Mouse (Mus musculus) heart, embryonic 13.5 days (tissue): ENCODE data around the gene Ankrd34a. TPM values are rescaled to one million over a fixed set of nuclear protein-coding genes. Genes with fewer than 3 reads are reported as not detected.

ENCODE experiments used
- polyA plus RNA-seq: library from polyadenylated mRNA; unstranded; fragments of >200 nt; fragmentation: Nextera tagmentation; extraction: Ambion mirVana; gene quantifications from 2 replicates; pipeline ENCODE4 v1.2.1, GENCODE M21; 2015

Gene Ankrd34a
- polyA plus RNA-seq, 1 experiment from 2014 or later: 6.5 TPM

Other genes with a start within 250 kb of the Ankrd34a start
- 0.68 and 0.78 TPM in 2 replicates for gene BC107364, start 144.3 kb upstream of the Ankrd34a start, polyA plus RNA-seq
- gene Hfe2, start 71.5 kb upstream of the Ankrd34a start, polyA plus RNA-seq: 7.4 and 7.5 TPM in 2 replicates
- gene Txnip, start 38.7 kb upstream of the Ankrd34a start, polyA plus RNA-seq: 156 and 165 TPM in 2 replicates
- gene Gm16253, start 19.7 kb upstream of the Ankrd34a start, polyA plus RNA-seq: 1.6 and 1.7 TPM in 2 replicates
- gene Polr3gl, start 2.5 kb upstream of the Ankrd34a start, polyA plus RNA-seq: 33.5 and 36.1 TPM in 2 replicates
- 4.6 and 5.2 TPM in 2 replicates for gene Lix1l, start 4.5 kb downstream of the Ankrd34a start, polyA plus RNA-seq
- gene Rbm8a, start 33.3 kb downstream of the Ankrd34a start, polyA plus RNA-seq: 80.7 and 84.5 TPM in 2 replicates
- 35.8 and 37.3 TPM in 2 replicates for gene Pex11b, start 38.7 kb downstream of the Ankrd34a start, polyA plus RNA-seq
- 0.05 and 0.14 TPM in 2 replicates for gene Gm42957, start 38.8 kb downstream of the Ankrd34a start, polyA plus RNA-seq
- gene Itga10, start 48.9 kb downstream of the Ankrd34a start, polyA plus RNA-seq: 0.82 and 1.1 TPM in 2 replicates
- gene Ankrd35, start 73.5 kb downstream of the Ankrd34a start, polyA plus RNA-seq: 0.09 and 0.33 TPM in 2 replicates
- gene Pias3, start 99.7 kb downstream of the Ankrd34a start, polyA plus RNA-seq: 36.0 and 37.7 TPM in 2 replicates
- gene Nudt17, start 111.9 kb downstream of the Ankrd34a start, polyA plus RNA-seq: 7.1 and 7.2 TPM in 2 replicates
- gene Polr3c, start 131.0 kb downstream of the Ankrd34a start, polyA plus RNA-seq: 25.2 and 29.3 TPM in 2 replicates
- 36.9 and 44.8 TPM in 2 replicates for gene Rnf115, start 131.0 kb downstream of the Ankrd34a start, polyA plus RNA-seq
- gene Pdzk1, start 232.6 kb downstream of the Ankrd34a start, polyA plus RNA-seq: 0.08 and 0.38 TPM in 2 replicates
- 0.36 TPM in 1 of 2 replicates, not detected in the other for gene Cd160, start 232.7 kb downstream of the Ankrd34a start, polyA plus RNA-seq